Comparison of ENCODE assay signal across 37 mouse cellular contexts in the genomic region with DNA sequence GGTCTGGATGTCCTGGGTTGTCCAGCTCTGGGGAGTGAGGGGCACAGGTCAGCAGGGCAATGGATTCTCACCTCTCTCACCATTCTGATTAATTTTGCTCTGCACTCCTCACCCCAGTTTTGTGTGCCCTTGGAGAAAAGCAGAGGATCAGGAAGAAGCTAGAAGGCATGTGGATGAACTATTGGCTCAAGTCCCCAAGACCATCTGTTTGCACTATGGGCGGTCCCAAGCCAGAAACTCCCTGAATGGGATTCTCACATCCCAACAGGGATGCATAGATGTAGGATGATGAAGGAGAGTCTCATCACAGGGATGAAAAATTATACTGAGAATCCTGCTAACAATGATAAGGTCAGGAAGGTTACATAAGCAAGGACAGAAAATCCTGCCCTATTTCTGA. TPM values are rescaled to one million over a fixed set of nuclear protein-coding genes. Genes with fewer than 3 reads are reported as not detected.
DNase-seq lines count a peak whose midpoint lies in the region; ATAC-seq lines count a peak whose summit lies in the region.
"Had no signal": no experiment of that assay in that cellular context is flagged by ENCODE, and none has a peak within 500 bp of the region (broad histone marks: within the 10 kb centered on the region; RNA-seq: fewer than 3 reads in every experiment).

No protein-coding gene starts in this region.

- H3K27me3 ChIP-seq in intestine, embryonic 14.5 days (replicated peaks; ENCODE audit: control insufficient read depth, insufficient read depth, low read length): no peaks in the 10 kb centered on the region
- H3K27me3 ChIP-seq in intestine, embryonic 16.5 days (replicated peaks; ENCODE audit: control insufficient read depth, insufficient read depth, low read length): no peaks in the 10 kb centered on the region
- H3K27me3 ChIP-seq: embryonic facial prominence, embryonic 12.5 days; hindbrain, embryonic 15.5 days; intestine, embryonic 15.5 days had no signal

- no peaks in the 10 kb centered on the region for H3K36me3 ChIP-seq in intestine, embryonic 14.5 days (ENCODE audit: control insufficient read depth, insufficient read depth, low read length)
- H3K36me3 ChIP-seq in intestine, embryonic 16.5 days (ENCODE audit: control insufficient read depth, insufficient read depth, low read length): no peaks in the 10 kb centered on the region
- H3K36me3 ChIP-seq: embryonic facial prominence, embryonic 12.5 days; heart, embryonic 13.5 days; hindbrain, embryonic 15.5 days; intestine, embryonic 15.5 days had no signal

- no peak overlapping the region for H3K4me2 ChIP-seq in intestine, embryonic 14.5 days (ENCODE audit: low read length)
- H3K4me2 ChIP-seq in intestine, embryonic 16.5 days (ENCODE audit: low read depth, low read length): no peak overlapping the region
- H3K4me2 ChIP-seq: embryonic facial prominence, embryonic 12.5 days; heart, embryonic 13.5 days; hindbrain, embryonic 15.5 days; intestine, embryonic 15.5 days had no signal

- H3K9me3 ChIP-seq in intestine, embryonic 14.5 days (ENCODE audit: control insufficient read depth, low read length): no peaks in the 10 kb centered on the region
- no peaks in the 10 kb centered on the region for H3K9me3 ChIP-seq in intestine, embryonic 16.5 days (ENCODE audit: control insufficient read depth, low read length)
- H3K9me3 ChIP-seq: embryonic facial prominence, embryonic 12.5 days; heart, embryonic 13.5 days; hindbrain, embryonic 15.5 days; intestine, embryonic 15.5 days had no signal

- DNase-seq in intestine, embryonic 14.5 days (ENCODE audit: low spot score): peak; percentile 25
- DNase-seq in cerebellum, adult 18-20 months: peak; percentile 75 to 76
- DNase-seq in cerebellum, postnatal 10 days: peak; percentile 61 to 66
- no peak for DNase-seq in left cerebral cortex, adult 11 months (ENCODE audit: low spot score)
- no peak for DNase-seq in heart, adult 8-10 months (ENCODE audit: low spot score)
- no peak for DNase-seq in spleen, adult 12 weeks (ENCODE audit: low spot score)
- DNase-seq: adrenal gland, adult 2 months; adrenal gland, postnatal 36 days; embryo, embryonic 11 days; gastrocnemius, postnatal 25 days; heart, adult 18-20 months; heart, postnatal 10 days; kidney, adult 9 months; kidney, postnatal 10 days; layer of hippocampus, postnatal 36 days; liver; lung, adult 2 months; lung, postnatal 14 days; midbrain, embryonic 14.5 days; right cerebral cortex, adult 18-20 months; right cerebral cortex, postnatal 4 days; thymus, adult 2 months; thymus, postnatal 4 days had no signal

- no peak overlapping the region for H3K4me3 ChIP-seq in intestine, embryonic 14.5 days (ENCODE audit: low read depth, low read length)
- H3K4me3 ChIP-seq in intestine, embryonic 16.5 days (ENCODE audit: low read length): no peak overlapping the region
- H3K4me3 ChIP-seq: embryonic facial prominence, embryonic 12.5 days; heart, embryonic 13.5 days; hindbrain, embryonic 15.5 days; intestine, embryonic 15.5 days had no signal

- no peak overlapping the region for H3K9ac ChIP-seq in intestine, embryonic 14.5 days (ENCODE audit: low read length)
- no peak overlapping the region for H3K9ac ChIP-seq in intestine, embryonic 16.5 days (ENCODE audit: low read depth, low read length)
- H3K9ac ChIP-seq: embryonic facial prominence, embryonic 12.5 days; heart, embryonic 13.5 days; hindbrain, embryonic 15.5 days; intestine, embryonic 15.5 days; liver, embryonic 14.5 days had no signal

- no peak for ATAC-seq in intestine, embryonic 14.5 days (replicated peaks; ENCODE audit: low FRiP score, low TSS enrichment, low read depth)
- no peak for ATAC-seq in intestine, embryonic 16.5 days
- ATAC-seq: forebrain, embryonic 14.5 days; intestine, embryonic 15.5 days had no signal

- H3K4me1 ChIP-seq in intestine, embryonic 14.5 days (replicated peaks; ENCODE audit: control insufficient read depth, insufficient read depth, low read length): no peaks in the 10 kb centered on the region
- no peaks in the 10 kb centered on the region for H3K4me1 ChIP-seq in intestine, embryonic 16.5 days (ENCODE audit: control insufficient read depth, insufficient read depth, low read length)
- H3K4me1 ChIP-seq: embryonic facial prominence, embryonic 12.5 days; heart, embryonic 13.5 days; hindbrain, embryonic 15.5 days; intestine, embryonic 15.5 days had no signal

- WGBS in intestine, embryonic 14.5 days: 85% methylated on average over 1 of the region's 1 CpGs
- WGBS in intestine, embryonic 16.5 days: 67% methylated on average over 1 of the region's 1 CpGs

- H3K27ac ChIP-seq in intestine, embryonic 14.5 days (ENCODE audit: low read depth): no peak overlapping the region
- no peak overlapping the region for H3K27ac ChIP-seq in intestine, embryonic 16.5 days (ENCODE audit: low read length)
- H3K27ac ChIP-seq: embryonic facial prominence, embryonic 12.5 days; heart, embryonic 13.5 days; hindbrain, embryonic 15.5 days; intestine, embryonic 15.5 days; liver, embryonic 14.5 days had no signal

RNA-seq across cellular contexts. Expression of gene Oma1, which starts 9.8 kb away (rescaled TPM):
- polyA plus RNA-seq in intestine, embryonic 14.5 days (2014; fragmentation: Nextera tagmentation; extraction: Ambion mirVana): 18.6 and 22.7 TPM in 2 replicates
- 22.7 and 25.4 TPM in 2 replicates for polyA plus RNA-seq in intestine, embryonic 16.5 days (2015; fragmentation: Nextera tagmentation; extraction: Ambion mirVana)
- total RNA-seq in heart, adult 8-10 months (2022): 10 to 100 TPM; 40.4 to 47.1 (median 43.0) TPM

RNA-seq across cellular contexts. Expression of gene 4921539E11Rik, which starts 13.2 kb away (rescaled TPM):
- polyA plus RNA-seq in intestine, embryonic 14.5 days (2014; fragmentation: Nextera tagmentation; extraction: Ambion mirVana): not detected in 2 replicates
- polyA plus RNA-seq in intestine, embryonic 16.5 days (2015; fragmentation: Nextera tagmentation; extraction: Ambion mirVana): not detected in 2 replicates
- total RNA-seq in heart, adult 8-10 months (2022): not detected
- total RNA-seq: adrenal gland, adult 2 months; adrenal gland, postnatal 36 days; gastrocnemius, adult 18-20 months; gastrocnemius, postnatal 25 days; heart, adult 18-20 months; heart, postnatal 10 days; hematopoietic stem cell, adult 5-6 weeks; layer of hippocampus, postnatal 36 days; left cerebral cortex, postnatal 10 days; neutrophil, adult 5-6 weeks had no signal
- polyA plus RNA-seq: adrenal gland, adult 2 months; embryonic facial prominence, embryonic 12.5 days; forebrain, embryonic 14.5 days; heart, embryonic 13.5 days; hindbrain, embryonic 15.5 days; intestine, embryonic 15.5 days; large intestine, adult 2 months; limb, embryonic 11.5 days; liver, embryonic 14.5 days; lung, adult 2 months; midbrain, embryonic 14.5 days; neural tube, embryonic 11.5 days; thymus, adult 2 months had no signal

Comparison
In these comparisons a context has a peak if more than half of its experiments do, and no peak if none do; other contexts are left out.
1. DNase-seq: peak in intestine, embryonic 14.5 days (single experiment), cerebellum, adult 18-20 months (2 of 2) and cerebellum, postnatal 10 days (2 of 2); none in left cerebral cortex, adult 11 months (single experiment), heart, adult 8-10 months (single experiment) and spleen, adult 12 weeks (single experiment).